Mouse (Mus musculus) NIH3T3 (cell line): Measurements from ENCODE around the gene Cd200r1.
"Not testable (repeated sequence)": the region's sequence is repeated elsewhere in the genome, so short reads cannot be mapped to it uniquely, and the experiment has no call there.

Source experiments
- DNase-seq: peaks from one replicate; pipeline ENCODE4 v3.0.0-alpha.2; 2012; ENCODE audit warnings: low read depth

Gene Cd200r1

GRCm38 (mm10) chr16:44766320-44766892 is 870 bp downstream of the Cd200r1 start:
- DNase-seq = no peak

GRCm38 (mm10) chr16:44767506-44767905 is 2.0 kb downstream of the Cd200r1 start:
- no peak for DNase-seq

GRCm38 (mm10) chr16:44767967-44768366 is 2.4 kb downstream of the Cd200r1 start:
- peak; percentile 73 for DNase-seq

DNA sequence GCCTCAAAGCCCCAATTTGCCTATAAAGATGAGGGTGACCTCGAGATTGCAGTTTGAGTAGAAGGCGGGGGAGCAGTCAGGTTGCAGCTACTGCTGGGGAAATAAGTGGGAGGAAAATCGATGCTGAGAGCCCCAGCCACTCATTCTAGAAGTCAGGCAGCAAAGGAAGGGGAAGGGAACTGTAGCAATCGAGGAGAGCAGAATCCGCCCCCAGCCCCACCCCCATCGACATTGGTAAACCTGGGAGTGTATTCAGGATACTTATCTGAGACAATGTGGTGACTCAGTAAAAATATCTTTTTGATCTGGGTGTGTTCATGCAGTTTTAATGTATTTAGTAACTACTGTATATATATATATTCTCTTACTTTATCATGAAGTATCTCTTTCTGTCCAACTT is 7.0 kb downstream of the Cd200r1 start:
- no peak for DNase-seq

GRCm38 (mm10) chr16:44773673-44774072 is 8.1 kb downstream of the Cd200r1 start:
- DNase-seq = no peak

GRCm38 (mm10) chr16:44774201-44774600 is 8.7 kb downstream of the Cd200r1 start:
- no peak for DNase-seq

DNA sequence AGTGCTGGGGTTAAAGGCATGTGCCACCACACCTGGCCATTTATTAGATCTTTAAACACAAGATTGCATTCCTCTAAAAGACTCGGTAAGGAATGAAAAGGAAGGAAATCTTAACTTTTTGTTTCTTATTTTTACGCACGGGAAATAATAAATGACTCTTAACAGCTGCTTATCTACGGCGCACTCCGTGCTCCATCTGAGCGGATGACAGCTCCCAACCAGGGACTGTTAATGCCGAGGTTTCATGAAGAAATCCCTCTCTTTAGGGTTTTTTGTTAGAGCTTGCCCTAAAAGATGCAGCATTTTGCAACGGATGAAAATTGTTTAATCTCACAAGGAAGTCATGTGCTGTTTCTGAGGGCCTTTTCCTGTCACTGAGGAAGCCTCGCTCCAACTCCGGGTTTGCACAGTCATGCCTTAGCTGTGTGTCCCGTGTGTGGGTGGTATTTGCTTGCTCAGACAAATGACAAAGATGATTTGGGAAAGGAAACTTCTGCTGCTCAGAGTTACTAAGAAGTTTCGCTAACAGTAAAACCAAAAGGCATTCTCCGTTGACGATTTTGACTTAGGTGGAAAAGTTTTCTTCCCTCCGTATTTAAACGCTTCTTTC is 13.1 kb downstream of the Cd200r1 start:
- no peak for DNase-seq

DNA sequence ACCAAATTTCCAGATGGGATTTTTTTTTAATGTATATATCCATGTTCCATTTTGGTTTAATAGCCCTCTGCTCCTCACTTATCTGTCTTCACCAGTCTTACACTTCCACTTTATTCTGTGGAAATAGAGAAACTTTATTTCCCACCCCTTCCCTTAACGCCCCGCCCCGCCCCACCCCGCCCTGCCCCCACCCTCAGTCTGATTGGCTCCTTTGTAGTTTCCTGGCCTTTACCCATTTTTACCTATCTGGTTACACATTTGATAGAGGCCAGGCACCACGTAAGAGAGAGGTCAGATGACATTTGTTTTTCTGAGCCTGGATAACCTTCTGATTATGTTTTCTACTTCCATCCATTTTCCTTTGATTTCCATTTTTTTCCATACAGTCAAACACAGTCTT is 14.0 kb downstream of the Cd200r1 start:
- DNase-seq = no peak

GRCm38 (mm10) chr16:44780751-44781150 is 15.2 kb downstream of the Cd200r1 start:
- no peak for DNase-seq

DNA sequence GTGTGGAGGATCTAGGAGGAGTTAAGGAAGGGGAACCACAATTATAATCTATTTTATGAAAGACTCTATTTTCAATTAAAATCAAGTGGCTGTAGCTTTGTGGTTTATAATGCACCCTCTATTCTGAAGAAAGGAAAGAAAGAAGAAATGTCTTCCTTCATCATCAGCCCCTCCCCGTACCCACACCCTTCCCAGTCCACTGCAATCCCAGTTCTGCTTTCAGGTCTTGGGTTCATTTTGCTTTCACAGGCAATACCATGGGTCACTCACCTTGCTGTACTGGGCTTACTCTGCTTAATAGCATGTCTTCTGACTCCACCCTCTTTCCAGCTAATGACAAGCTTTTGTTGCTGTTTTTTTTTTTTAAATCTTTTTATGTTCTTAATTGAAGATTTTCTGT is 21.4 kb downstream of the Cd200r1 start:
- no peak for DNase-seq

- DNase-seq = peak; percentile 41
These were observed 28.9 kb downstream of the Cd200r1 start for GRCm38 (mm10) chr16:44794416-44794815.

DNA sequence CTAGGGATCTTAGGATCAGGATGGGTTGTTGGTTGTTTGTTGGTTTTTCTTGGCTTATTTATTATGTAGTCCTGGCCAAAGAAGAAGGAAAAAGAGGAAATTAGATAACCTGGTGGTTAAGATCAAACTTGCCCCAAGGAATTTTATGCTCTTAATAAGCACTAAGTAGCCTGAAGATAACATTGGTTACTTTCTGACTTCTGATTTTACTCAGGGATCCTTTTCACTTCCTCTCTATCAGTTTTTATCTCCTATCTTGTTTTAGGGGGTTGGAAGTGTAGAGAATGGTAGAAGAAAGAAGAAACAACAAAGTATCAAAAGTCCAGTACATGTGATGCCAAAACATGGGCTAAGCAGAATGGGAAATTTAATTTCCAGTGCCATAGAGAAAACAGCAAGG is 40.4 kb downstream of the Cd200r1 start:
- DNase-seq = no peak

GRCm38 (mm10) chr16:44810223-44810622 is 44.7 kb downstream of the Cd200r1 start:
- DNase-seq = not testable (repeated sequence)

- no peak for DNase-seq
These were observed 46.0 kb downstream of the Cd200r1 start, which contains the start of gene Cd200r4 for GRCm38 (mm10) chr16:44811544-44811943. TSS of gene Cd200r4 (plus strand) at chr16:44811733.

DNA sequence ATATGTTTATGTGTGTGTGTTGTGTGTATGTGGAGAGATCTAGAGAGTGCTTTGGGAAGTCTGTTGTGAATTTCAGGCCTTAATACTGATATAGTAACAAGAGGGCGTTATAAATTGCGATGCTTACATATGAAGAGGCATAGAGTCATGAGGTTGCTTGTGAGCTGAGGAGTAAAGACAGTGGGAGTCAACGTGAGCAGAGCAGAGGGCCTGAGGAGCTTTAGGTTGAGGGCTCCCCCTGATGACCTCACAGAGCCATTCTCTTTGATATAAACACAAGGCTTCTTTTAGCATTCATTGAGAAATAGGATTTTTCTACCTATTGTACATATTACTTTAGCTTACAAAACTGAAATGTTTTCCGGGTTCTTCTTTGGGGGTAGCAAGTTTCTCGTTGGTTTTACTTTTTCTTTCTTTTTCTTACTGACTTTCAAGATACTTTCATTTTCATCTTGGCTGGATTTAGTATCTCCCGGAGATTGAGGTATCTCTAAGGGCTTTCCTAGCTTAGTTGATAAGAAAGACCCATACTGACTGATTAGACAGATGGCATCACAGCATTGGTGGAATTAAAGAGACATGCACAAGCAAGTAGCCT is 47.0 kb downstream of the Cd200r1 start:
- DNase-seq = no peak

DNA sequence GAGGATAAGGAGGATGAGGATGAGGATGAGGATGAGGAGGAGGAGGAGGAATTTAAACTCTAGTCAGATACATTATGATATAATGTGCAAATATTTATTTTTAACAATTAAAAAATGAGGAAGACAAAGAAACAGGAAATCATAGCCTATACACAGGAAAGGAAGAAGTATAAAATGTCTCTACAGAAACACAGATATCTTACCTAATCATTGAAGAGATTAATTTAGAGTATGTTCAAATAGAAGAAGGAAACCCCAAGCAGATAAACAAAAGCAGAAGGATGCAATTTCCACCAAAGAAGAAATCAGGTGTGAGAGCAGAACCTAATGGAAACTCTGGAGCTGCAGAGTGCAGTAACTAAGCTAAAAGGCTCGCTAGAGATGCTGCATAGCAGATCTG is 52.5 kb downstream of the Cd200r1 start:
- DNase-seq = no peak

GRCm38 (mm10) chr16:44820545-44820944 is 55.0 kb downstream of the Cd200r1 start:
- no peak for DNase-seq

DNA sequence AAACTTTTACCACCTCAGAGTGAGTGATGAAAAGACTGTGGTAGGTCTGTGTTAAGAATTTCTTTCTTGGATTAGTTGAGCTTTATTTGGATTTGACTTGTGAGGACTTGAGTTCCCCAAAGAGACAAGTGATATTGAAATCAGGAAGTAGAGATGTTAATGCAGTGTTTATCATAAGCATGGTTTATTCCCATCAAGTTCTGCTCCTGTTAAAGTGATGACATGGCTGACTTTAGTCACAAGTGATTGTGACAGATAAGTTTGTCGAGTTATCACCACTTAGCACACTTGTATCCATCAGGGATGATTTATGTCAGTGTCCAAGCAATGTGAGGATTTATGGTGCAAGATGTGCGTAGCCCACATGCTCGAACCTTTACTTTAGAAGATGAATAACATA is 66.8 kb downstream of the Cd200r1 start:
- no peak for DNase-seq

- not testable (repeated sequence) for DNase-seq
These were observed 67.7 kb downstream of the Cd200r1 start for GRCm38 (mm10) chr16:44833189-44833588.
